Comparison of ENCODE assay signal across 13 mouse cellular contexts in the genomic region with DNA sequence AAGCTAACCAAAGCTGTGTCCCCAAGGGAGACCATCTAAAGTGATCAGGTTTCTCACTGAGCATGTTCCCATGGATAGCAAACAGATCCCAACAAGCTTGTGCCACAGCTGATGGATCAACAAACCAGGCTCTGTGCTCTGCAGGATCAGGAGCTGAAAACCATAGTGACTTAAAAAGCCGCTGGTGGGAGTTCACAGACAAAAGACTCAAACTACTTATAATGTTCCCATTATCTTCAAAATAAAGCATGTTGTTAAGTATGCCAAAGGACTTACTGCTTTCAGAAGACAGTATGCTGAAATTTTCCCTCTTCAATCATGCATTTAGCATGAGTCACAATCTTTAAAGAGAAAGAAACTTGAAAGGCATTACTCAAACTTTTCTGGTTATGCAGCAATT.
"Had no signal": no experiment of that assay in that cellular context is flagged by ENCODE, and none has a peak within 500 bp of the region (broad histone marks: within the 10 kb centered on the region; RNA-seq: fewer than 3 reads in every experiment).

No protein-coding gene starts in this region.

- H3K4me3 ChIP-seq: limb, embryonic 15.5 days; liver, embryonic 12.5 days; midbrain, embryonic 13.5 days; myocyte; neural tube, embryonic 15.5 days had no signal

- H3K9ac ChIP-seq: limb, embryonic 15.5 days; liver, embryonic 12.5 days; lung, embryonic 14.5 days; midbrain, embryonic 13.5 days; neural tube, embryonic 15.5 days had no signal

- H3K27me3 ChIP-seq: limb, embryonic 15.5 days; liver, embryonic 12.5 days; midbrain, embryonic 13.5 days; neural tube, embryonic 15.5 days had no signal

- H3K36me3 ChIP-seq: limb, embryonic 15.5 days; liver, embryonic 12.5 days; midbrain, embryonic 13.5 days; neural tube, embryonic 15.5 days had no signal

- DNase-seq: kidney, postnatal 36 days; layer of hippocampus, adult 9-11 months; layer of hippocampus, postnatal 36 days; lung, embryonic 14.5 days; thymus, adult 18-20 months; thymus, postnatal 14 days had no signal

- H3K4me2 ChIP-seq: limb, embryonic 15.5 days; liver, embryonic 12.5 days; lung, embryonic 14.5 days; midbrain, embryonic 13.5 days; neural tube, embryonic 15.5 days had no signal

- ATAC-seq: liver, embryonic 12.5 days; midbrain, embryonic 13.5 days had no signal

- H3K9me3 ChIP-seq: limb, embryonic 15.5 days; liver, embryonic 12.5 days; midbrain, embryonic 13.5 days; neural tube, embryonic 15.5 days had no signal

- H3K27ac ChIP-seq: kidney, postnatal 0 days; limb, embryonic 15.5 days; liver, embryonic 12.5 days; midbrain, embryonic 13.5 days; neural tube, embryonic 15.5 days; stomach, postnatal 0 days had no signal

- H3K4me1 ChIP-seq: limb, embryonic 15.5 days; liver, embryonic 12.5 days; midbrain, embryonic 13.5 days; neural tube, embryonic 15.5 days had no signal
